Mouse (Mus musculus) embryo, embryonic 10 days (tissue): ENCODE data around the gene Fgfr2.

Source experiments
- DNase-seq: peaks from one replicate; pipeline ENCODE4 v3.0.0-alpha.2; 2015; ENCODE audit warnings: low spot score

The Fgfr2 gene

GRCm38 (mm10) chr7:132722401-132723370, 400.5 kb downstream of the Fgfr2 start:
- no peak for DNase-seq

DNA sequence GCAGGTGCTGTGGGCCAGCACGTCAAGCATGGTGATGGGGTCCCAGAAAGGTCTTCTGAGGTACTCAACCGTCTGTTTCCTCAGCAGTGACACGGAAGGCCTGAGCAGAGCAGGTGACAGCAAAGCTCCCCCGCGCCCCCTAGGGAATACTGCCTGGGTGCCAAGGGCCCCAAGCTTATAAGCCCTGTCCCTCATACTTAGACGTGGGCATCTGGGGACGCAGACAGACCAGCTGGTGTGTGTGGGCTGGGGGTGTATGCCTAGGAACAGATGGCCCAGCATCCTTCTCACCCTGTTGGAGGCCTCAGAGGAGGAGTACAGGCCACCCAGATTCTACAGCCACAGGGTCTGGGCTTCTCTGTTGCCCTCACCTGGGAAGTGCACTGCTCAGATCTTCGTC, 402.6 kb downstream of the Fgfr2 start:
- DNase-seq = no peak

DNA sequence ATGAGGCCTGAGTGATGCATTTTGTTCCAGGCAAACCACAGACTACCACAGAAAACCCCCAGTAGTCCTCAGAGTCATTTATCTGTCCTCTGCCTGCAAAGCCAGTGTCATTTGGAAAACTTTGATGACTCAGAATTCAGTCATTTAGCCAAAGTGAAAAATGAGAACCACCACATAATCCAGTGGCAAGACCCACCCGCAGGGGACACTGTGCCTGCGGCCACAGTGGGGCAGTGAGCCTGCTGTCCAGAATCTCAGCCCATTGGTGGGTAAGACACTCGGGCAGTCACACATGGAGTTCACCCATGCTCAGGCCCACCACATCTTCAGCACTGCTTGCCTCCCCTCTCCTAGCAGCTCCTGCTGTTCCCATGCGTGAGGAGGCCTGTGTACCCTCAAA, 403.6 kb downstream of the Fgfr2 start:
- DNase-seq = no peak

- DNase-seq = no peak
These were observed 407.9 kb downstream of the Fgfr2 start for GRCm38 (mm10) chr7:132715259-132715658.

GRCm38 (mm10) chr7:132714236-132714923, 408.8 kb downstream of the Fgfr2 start:
- DNase-seq = peak; percentile 30

DNA sequence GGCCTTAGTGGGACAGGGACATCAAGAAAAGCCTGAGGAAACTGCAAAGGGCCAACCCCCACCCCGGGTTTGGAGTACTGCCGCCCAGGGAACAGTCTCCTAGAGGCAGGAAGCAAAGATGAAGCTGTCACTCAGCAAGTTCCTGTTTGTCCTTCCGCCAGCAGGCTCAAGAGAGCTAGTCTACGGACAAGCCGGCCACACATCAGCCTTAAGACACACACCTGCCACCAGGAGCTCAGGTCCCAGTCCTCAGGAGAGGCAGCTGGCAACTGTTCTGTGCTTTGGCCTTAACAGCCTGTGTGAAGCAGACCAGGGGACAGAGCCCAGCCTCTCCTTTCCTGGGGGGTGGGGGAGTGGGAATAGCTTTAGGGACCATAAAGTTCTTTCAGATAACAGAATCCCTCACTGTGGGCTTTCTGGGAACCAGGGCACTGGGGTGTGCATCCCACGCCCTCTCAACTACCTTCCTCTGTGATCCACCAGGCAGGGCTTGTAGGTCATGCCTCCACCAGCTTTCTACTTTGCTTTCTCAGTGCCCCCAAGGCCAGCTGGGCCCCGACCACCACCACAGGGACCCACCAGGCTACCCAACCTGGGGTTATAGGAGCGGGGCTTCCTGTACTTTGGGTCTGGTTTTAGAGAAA, 409.5 kb downstream of the Fgfr2 start:
- DNase-seq = no peak

DNA sequence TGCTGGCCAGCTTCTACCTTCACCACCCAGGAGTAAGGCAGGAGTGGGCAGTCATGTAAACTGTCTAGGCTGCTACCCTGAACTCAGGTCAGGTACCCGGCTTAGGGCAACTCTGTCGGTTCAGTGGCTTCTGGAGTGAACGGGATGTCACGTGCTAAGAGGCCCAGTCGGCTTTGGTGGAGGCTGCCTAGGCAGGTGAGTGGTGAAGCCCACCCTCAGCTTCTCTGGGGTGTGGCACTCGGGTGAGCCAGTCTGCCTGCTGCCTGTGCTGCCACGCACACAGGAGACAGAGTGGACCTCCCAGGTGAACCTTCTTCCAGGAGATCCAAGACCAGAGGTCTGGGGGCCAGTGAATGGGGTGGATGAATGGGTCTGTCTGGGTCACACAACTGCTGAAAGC, 410.2 kb downstream of the Fgfr2 start:
- no peak for DNase-seq

GRCm38 (mm10) chr7:132712044-132712708, 411.0 kb downstream of the Fgfr2 start:
- DNase-seq = peak; percentile 65

DNA sequence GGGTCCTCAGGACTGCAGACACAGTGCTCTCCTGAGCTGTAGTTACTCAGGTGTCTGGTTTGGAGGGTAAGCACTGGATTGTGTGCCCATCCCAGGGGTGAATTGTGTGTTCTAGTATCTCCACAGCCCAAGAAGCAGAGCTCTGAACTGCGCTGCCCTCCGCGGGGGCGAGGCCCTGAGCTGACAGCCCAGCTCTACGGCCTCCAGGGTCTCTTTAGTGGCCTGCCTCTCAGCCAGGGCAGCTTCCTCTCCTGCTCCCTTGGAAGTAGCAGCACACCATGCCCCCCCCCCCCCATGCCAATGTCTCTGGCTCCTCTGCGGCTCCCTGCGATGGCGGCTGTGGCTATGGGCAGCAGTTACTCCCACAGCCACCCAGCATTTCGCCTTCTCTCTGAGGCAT, 411.6 kb downstream of the Fgfr2 start:
- no peak for DNase-seq

- no peak for DNase-seq
These were observed 418.0 kb downstream of the Fgfr2 start for GRCm38 (mm10) chr7:132705130-132705529.

DNA sequence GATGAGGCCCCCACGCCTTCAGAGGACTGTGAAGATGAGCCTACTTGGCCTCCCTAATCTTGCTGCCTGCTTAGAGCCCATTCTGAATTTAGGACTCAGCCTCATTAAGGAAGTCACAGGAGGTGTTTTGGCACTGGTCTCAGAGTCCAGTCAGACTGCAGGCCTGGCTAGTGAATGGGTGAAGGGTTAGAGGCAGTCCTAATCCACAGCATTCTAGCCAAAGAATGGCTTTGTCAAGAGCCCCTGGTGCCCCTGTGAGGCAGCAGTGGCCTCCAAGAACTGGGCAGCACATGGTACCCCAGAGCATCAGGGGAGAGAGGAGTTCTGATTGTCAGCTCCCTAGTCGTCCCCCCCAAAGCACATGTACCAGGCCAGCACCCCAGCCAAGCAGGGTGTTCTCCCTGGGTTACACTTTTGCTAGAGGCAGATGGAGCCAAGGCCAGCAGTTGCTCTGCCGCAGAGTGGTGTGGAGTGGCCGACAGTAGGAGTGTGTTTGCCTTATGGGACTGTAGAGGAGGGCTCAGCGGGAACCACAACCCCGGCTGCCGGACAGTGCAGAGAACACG, 418.8 kb downstream of the Fgfr2 start:
- no peak for DNase-seq

- DNase-seq = no peak
These were observed 419.4 kb downstream of the Fgfr2 start for GRCm38 (mm10) chr7:132703515-132704309.

DNA sequence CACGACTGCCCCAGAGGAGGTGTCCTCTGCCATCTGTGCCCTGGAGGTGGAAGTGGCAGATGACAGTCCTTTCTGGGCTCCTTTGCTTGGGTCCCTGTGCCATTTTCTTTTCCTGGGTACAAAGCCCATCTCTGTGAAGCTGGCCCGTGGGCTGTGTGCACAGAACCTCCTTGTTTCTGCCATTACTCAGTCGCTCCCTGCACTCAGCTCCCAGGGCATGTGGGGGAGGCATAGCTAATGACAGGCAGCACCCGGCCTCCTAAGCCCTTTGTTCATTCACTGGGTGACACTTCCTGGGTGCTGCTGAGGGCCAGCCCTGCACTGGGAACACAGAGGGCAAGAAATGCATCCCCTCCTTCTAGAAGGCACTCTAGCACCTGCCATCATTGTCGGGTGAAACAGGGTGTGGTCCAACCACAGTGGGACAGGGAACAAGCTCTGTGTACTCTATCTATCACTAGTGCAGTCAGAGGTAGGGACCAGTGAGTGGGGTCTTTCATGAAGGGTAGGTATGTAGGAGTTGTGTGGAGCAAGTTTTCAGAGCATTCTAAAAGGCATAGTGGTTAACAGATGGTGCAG, 420.6 kb downstream of the Fgfr2 start:
- DNase-seq = no peak

- DNase-seq = no peak
These were observed 421.1 kb downstream of the Fgfr2 start for GRCm38 (mm10) chr7:132702024-132702423.

GRCm38 (mm10) chr7:132701412-132701811, 421.7 kb downstream of the Fgfr2 start:
- no peak for DNase-seq

GRCm38 (mm10) chr7:132700107-132700506, 423.0 kb downstream of the Fgfr2 start:
- DNase-seq = no peak

DNA sequence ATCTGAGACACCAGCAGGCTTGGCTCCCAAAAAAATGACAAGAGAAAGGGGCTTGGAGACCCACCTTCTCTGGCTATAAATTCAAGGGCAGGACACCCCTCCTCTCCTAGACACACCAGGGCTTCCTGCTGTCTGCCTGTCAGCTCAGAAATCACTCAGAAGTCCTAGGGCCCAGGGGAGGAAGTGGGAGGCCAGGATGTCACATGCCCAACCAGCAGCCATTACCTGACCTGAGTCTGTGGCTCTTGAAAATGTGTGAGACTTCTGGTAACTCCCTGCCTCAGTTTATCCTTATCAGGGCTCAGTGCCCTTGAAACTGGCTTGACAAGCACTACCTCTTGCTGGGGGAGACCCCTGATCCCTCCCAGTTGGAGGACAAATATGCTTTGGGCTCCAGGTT, 423.5 kb downstream of the Fgfr2 start:
- DNase-seq = no peak

DNA sequence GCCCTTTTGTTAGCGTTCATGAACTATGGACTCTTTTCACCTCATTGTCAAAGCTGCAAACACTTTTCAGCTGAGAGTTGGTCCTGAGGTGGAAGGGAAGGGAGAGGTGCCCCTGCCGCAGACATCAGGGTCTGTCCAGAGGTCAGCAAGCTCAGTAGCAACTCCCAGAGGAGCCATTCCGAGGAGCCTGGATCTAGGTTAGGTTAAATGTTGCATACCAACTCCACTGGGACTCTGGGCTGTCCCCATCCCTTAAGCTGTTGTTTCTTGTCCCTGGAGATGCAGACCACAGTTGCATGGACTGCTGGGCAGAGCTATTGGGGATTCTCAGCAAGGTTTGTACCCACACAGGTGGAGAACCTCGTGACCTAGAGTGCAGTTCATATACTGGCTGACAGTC, 424.0 kb downstream of the Fgfr2 start:
- DNase-seq = no peak

- DNase-seq = no peak
These were observed 424.4 kb downstream of the Fgfr2 start for GRCm38 (mm10) chr7:132698737-132699136.

DNA sequence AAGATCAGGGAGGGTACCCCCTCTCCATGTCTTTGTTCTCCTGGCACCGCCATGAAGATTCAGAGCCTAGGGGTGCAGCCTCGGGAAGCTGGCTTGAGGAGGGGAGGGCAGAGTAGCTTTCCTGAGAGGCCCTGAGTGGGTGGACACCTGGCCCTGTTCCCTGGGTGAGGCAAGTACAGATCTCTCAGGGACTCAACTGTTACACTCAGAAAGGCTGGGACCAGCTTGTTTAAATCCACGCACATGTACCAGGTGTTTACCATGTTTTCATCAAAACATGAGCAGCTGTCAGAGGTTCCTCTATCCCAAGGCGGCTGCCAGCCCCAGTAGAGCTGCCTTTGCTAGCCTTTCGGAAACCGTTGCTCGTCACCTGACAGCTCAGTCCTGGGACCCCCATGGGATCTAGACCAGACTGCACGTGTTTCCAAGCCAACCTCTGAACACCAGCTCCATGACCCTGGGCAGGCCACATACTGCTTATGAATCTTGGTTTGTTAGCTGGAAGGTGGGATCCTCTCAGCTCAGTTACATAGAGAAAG, 425.8 kb downstream of the Fgfr2 start:
- DNase-seq = no peak
